Comparison of ENCODE assay signal across 10 mouse cellular contexts in the genomic region with DNA sequence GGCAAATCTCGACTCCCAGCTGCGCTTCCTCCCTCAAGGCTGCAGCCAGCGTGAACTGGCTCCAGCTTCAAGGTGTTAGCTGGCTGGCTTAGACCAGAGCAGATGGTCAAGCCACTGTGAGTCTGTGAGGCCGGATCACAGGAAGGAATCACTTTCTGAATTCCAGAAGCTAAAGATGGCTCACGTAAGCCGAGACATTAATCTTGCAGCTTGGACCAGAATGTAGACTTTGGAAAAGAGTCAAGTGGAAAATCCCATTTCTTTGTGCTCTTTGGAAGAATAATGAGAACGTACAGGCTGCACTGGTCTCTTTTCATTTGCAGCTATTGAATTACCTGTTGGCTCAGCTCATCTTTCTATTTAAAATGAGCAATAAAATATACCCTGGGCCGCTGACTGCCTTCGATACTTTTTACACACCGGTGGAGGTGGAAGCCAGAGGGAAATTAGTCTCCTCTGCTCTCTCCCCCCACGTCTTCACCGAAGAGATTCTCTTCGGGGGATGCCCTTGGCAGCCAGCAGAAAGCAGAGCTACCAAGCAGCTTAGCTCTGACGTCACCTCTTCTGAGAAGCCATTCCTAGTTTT.
A peak's percentile ranks its signal among the peaks of the same experiment; 100 is the strongest.
DNase-seq lines count a peak whose midpoint lies in the region; ATAC-seq and TF ChIP-seq lines count a peak whose summit lies in the region.
"Had no signal": no experiment of that assay in that cellular context is flagged by ENCODE, and none has a peak within 500 bp of the region (broad histone marks: within the 10 kb centered on the region; RNA-seq: fewer than 3 reads in every experiment).

No protein-coding gene starts in this region.

- H3K27ac ChIP-seq in embryonic facial prominence, embryonic 11.5 days (replicated peaks; ENCODE audit: low read depth, low read length): no peak overlapping the region
- H3K27ac ChIP-seq in embryonic facial prominence, embryonic 10.5 days (replicated peaks): no peak overlapping the region
- H3K27ac ChIP-seq in stomach, embryonic 14.5 days (ENCODE audit: low read length): no peak overlapping the region
- no peak overlapping the region for H3K27ac ChIP-seq in stomach, postnatal 0 days (replicated peaks)
- peak overlapping the region; percentile 5; the same call in 1 of the 2 replicates for H3K27ac ChIP-seq in limb, embryonic 14.5 days (replicated peaks; ENCODE audit: low read depth, low read length)
- H3K27ac ChIP-seq: lung, embryonic 15.5 days had no signal

- no peak overlapping the region for H3K9ac ChIP-seq in embryonic facial prominence, embryonic 11.5 days (replicated peaks; ENCODE audit: low read length)
- no peak overlapping the region for H3K9ac ChIP-seq in stomach, embryonic 14.5 days (replicated peaks; ENCODE audit: low read depth, low read length)
- H3K9ac ChIP-seq in stomach, postnatal 0 days (ENCODE audit: low read length): no peak overlapping the region
- no peak overlapping the region for H3K9ac ChIP-seq in limb, embryonic 14.5 days (ENCODE audit: low read depth, low read length, severe bottlenecking)
- H3K9ac ChIP-seq: lung, embryonic 15.5 days had no signal

- DNase-seq in embryonic facial prominence, embryonic 11.5 days (ENCODE audit: low spot score): peak; percentile 13
- no peak for DNase-seq in embryonic facial prominence, embryonic 10.5 days (ENCODE audit: low spot score)
- DNase-seq in stomach, postnatal 0 days (ENCODE audit: low spot score): no peak
- peak; percentile 81 for DNase-seq in limb, embryonic 14.5 days (ENCODE audit: low spot score)
- no peak for DNase-seq in spleen, adult 18-20 months
- DNase-seq in heart, postnatal 25 days (ENCODE audit: low spot score): no peak
- DNase-seq: thymus, postnatal 36 days had no signal

- intact Hi-C loops in heart, postnatal 25 days (cut with DNase I): no loop called here

- WGBS in embryonic facial prominence, embryonic 11.5 days: 61% methylated on average over 14 of the region's 14 CpGs
- 64% methylated on average over 14 of the region's 14 CpGs for WGBS in embryonic facial prominence, embryonic 10.5 days
- WGBS in stomach, embryonic 14.5 days: 38% methylated on average over 14 of the region's 14 CpGs
- 40% methylated on average over 14 of the region's 14 CpGs for WGBS in stomach, postnatal 0 days
- WGBS in limb, embryonic 14.5 days: 27% methylated on average over 14 of the region's 14 CpGs

- H3K4me3 ChIP-seq in embryonic facial prominence, embryonic 11.5 days (ENCODE audit: low read depth, low read length): no peak overlapping the region
- H3K4me3 ChIP-seq in embryonic facial prominence, embryonic 10.5 days: no peak overlapping the region
- H3K4me3 ChIP-seq in stomach, embryonic 14.5 days (ENCODE audit: low read depth, low read length): no peak overlapping the region
- no peak overlapping the region for H3K4me3 ChIP-seq in stomach, postnatal 0 days (ENCODE audit: low read depth, low read length)
- H3K4me3 ChIP-seq in limb, embryonic 14.5 days (replicated peaks; ENCODE audit: low read length): no peak overlapping the region
- H3K4me3 ChIP-seq: lung, embryonic 15.5 days had no signal

- no peak overlapping the region for H3K4me2 ChIP-seq in embryonic facial prominence, embryonic 11.5 days (ENCODE audit: low read depth, low read length)
- H3K4me2 ChIP-seq in stomach, embryonic 14.5 days (replicated peaks; ENCODE audit: low read depth, low read length): no peak overlapping the region
- no peak overlapping the region for H3K4me2 ChIP-seq in stomach, postnatal 0 days (replicated peaks; ENCODE audit: low read depth)
- no peak overlapping the region; the same call in 1 of the 2 replicates for H3K4me2 ChIP-seq in limb, embryonic 14.5 days (replicated peaks; ENCODE audit: low read depth, low read length, severe bottlenecking)
- H3K4me2 ChIP-seq: lung, embryonic 15.5 days had no signal

- no peaks in the 10 kb centered on the region for H3K27me3 ChIP-seq in embryonic facial prominence, embryonic 11.5 days (ENCODE audit: control insufficient read depth, insufficient read depth, low read length)
- H3K27me3 ChIP-seq in embryonic facial prominence, embryonic 10.5 days (replicated peaks; ENCODE audit: low read depth, poor library complexity, severe bottlenecking): no peaks in the 10 kb centered on the region
- no peaks in the 10 kb centered on the region for H3K27me3 ChIP-seq in stomach, embryonic 14.5 days (ENCODE audit: control insufficient read depth, insufficient read depth, low read length)
- no peaks in the 10 kb centered on the region for H3K27me3 ChIP-seq in stomach, postnatal 0 days (ENCODE audit: control insufficient read depth, insufficient read depth, low read length)
- H3K27me3 ChIP-seq in limb, embryonic 14.5 days (ENCODE audit: control insufficient read depth, insufficient read depth, low read length): no peaks in the 10 kb centered on the region
- H3K27me3 ChIP-seq: lung, embryonic 15.5 days had no signal

- no peak for ATAC-seq in embryonic facial prominence, embryonic 11.5 days (replicated peaks; ENCODE audit: insufficient number of reproducible peaks, low FRiP score, low TSS enrichment, low read depth)
- ATAC-seq in stomach, embryonic 14.5 days (ENCODE audit: insufficient number of reproducible peaks, insufficient read depth, low FRiP score, low read depth): peak; percentile 46; the same call in 1 of the 2 replicates
- no peak; the same call in 1 of the 2 replicates for ATAC-seq in stomach, postnatal 0 days (ENCODE audit: low FRiP score, low TSS enrichment)
- ATAC-seq in limb, embryonic 14.5 days (ENCODE audit: low FRiP score, low read depth): peak; percentile 74
- no peak for ATAC-seq in CD4-positive, CD25-positive, alpha-beta regulatory T cell, adult 4 months

- no peak for TF ChIP-seq POLR2A in limb, embryonic 14.5 days (IDR thresholded peaks at IDR 0.05; ENCODE audit: borderline replicate concordance, extremely low read depth, insufficient read depth, insufficient read length)

- H3K9me3 ChIP-seq in embryonic facial prominence, embryonic 11.5 days (replicated peaks; ENCODE audit: control insufficient read depth, low read length): no peaks in the 10 kb centered on the region
- no peaks in the 10 kb centered on the region for H3K9me3 ChIP-seq in embryonic facial prominence, embryonic 10.5 days
- H3K9me3 ChIP-seq in stomach, embryonic 14.5 days (ENCODE audit: control insufficient read depth, low read depth, low read length): no peaks in the 10 kb centered on the region; the same call in 1 of the 2 replicates
- H3K9me3 ChIP-seq in stomach, postnatal 0 days (ENCODE audit: control insufficient read depth, low read length): no peaks in the 10 kb centered on the region
- H3K9me3 ChIP-seq in limb, embryonic 14.5 days (ENCODE audit: control insufficient read depth, low read length): no peaks in the 10 kb centered on the region
- H3K9me3 ChIP-seq: lung, embryonic 15.5 days had no signal

- H3K36me3 ChIP-seq in embryonic facial prominence, embryonic 11.5 days (replicated peaks; ENCODE audit: control insufficient read depth, insufficient read depth, low read depth, low read length): no peaks in the 10 kb centered on the region
- no peaks in the 10 kb centered on the region for H3K36me3 ChIP-seq in embryonic facial prominence, embryonic 10.5 days (replicated peaks)
- no peaks in the 10 kb centered on the region for H3K36me3 ChIP-seq in stomach, embryonic 14.5 days (ENCODE audit: control insufficient read depth, insufficient read depth, low read length)
- H3K36me3 ChIP-seq in stomach, postnatal 0 days (ENCODE audit: control insufficient read depth, insufficient read depth, low read length): no peaks in the 10 kb centered on the region
- H3K36me3 ChIP-seq in limb, embryonic 14.5 days (ENCODE audit: control insufficient read depth, insufficient read depth, low read length): no peaks in the 10 kb centered on the region
- H3K36me3 ChIP-seq: lung, embryonic 15.5 days had no signal

- no peaks in the 10 kb centered on the region for H3K4me1 ChIP-seq in embryonic facial prominence, embryonic 11.5 days (ENCODE audit: control insufficient read depth, insufficient read depth, low read length)
- peaks cover 7% of the 10 kb centered on the region; the same call in 1 of the 2 replicates for H3K4me1 ChIP-seq in embryonic facial prominence, embryonic 10.5 days
- H3K4me1 ChIP-seq in stomach, embryonic 14.5 days (ENCODE audit: control insufficient read depth, insufficient read depth, low read length): no peaks in the 10 kb centered on the region
- no peaks in the 10 kb centered on the region for H3K4me1 ChIP-seq in stomach, postnatal 0 days (replicated peaks; ENCODE audit: control insufficient read depth, insufficient read depth)
- peaks cover 11% of the 10 kb centered on the region for H3K4me1 ChIP-seq in limb, embryonic 14.5 days (ENCODE audit: control insufficient read depth, insufficient read depth, low read length)
- H3K4me1 ChIP-seq: lung, embryonic 15.5 days had no signal

- no peak for TF ChIP-seq EP300 in stomach, postnatal 0 days (optimal IDR thresholded peaks at IDR 0.05)

- TF ChIP-seq CTCF in stomach, postnatal 0 days (IDR thresholded peaks at IDR 0.05; ENCODE audit: low read depth): no peak

Comparison
In these comparisons a context has a peak if more than half of its experiments do, and no peak if none do; other contexts are left out.
1. ATAC-seq: peak in stomach, embryonic 14.5 days (single experiment) and limb, embryonic 14.5 days (single experiment); none in embryonic facial prominence, embryonic 11.5 days (single experiment), stomach, postnatal 0 days (single experiment) and CD4-positive, CD25-positive, alpha-beta regulatory T cell, adult 4 months (single experiment).
2. DNase-seq: peak in embryonic facial prominence, embryonic 11.5 days (single experiment) and limb, embryonic 14.5 days (single experiment); none in embryonic facial prominence, embryonic 10.5 days (single experiment), stomach, postnatal 0 days (single experiment), spleen, adult 18-20 months (0 of 2) and heart, postnatal 25 days (single experiment).